Mouse (Mus musculus) telencephalon, adult 2 months (tissue): ENCODE measurements around the gene Tubg2.
"Not testable (repeated sequence)": the region's sequence is repeated elsewhere in the genome, so short reads cannot be mapped to it uniquely, and the experiment has no call there.

Source experiments
- DNase-seq: peaks from one replicate; pipeline ENCODE4 v3.0.0-alpha.2; 2011; ENCODE audit warnings: low read depth, low spot score

The Tubg2 gene

GRCm38 (mm10) chr11:101138536-101139181 lies 17.0 kb upstream of the Tubg2 start:
- no peak for DNase-seq

DNA sequence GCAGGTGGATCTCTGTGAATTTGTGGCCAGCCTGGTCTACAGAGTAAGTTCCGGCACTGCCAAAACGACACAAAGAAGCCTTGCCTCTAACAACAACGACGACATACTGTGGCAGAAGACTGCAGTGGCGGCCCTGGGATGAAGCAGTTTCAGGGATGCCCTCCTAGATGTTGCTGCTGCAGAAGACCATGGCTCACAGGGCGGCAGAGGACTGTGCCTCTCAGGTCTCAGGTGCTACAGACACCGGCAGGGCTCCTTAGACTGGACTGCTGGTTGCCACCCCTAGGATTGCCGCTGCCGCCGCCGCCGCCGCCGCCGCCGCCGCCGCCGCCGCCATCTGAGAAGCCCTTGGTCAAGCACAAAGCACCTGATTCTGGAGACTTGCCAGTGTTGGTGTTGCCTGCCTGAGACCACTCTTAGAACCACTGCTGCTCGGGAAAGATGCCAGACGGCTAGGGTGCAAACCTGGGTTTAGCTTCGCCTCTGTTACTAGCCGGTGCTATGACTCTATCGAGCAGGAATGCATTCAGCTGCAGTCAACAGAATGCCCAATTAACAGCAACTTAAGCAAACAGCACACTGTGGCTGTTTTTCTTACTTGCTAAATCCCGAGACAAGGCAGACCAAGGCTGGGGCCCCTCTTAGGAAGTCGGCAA lies 15.4 kb upstream of the Tubg2 start:
- DNase-seq, result no peak

DNA sequence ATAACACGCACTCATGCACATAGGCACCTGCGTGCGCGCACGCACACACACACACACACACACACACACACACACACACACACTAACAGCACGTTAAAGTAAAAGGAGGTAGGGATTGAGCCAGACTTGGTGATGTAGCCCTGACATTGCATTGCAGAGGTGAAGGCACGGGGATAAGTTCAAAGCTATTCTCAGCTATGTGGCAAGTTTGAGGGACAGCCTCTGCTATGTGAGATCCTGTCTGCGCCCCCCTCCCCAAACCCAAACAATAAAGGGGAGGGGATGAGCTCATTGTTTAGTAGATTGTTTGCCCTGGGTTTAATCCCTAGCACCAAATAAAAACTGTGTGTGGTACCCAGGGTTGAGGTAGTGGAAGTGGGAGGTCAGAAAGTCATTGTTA lies 14.6 kb upstream of the Tubg2 start:
- no peak for DNase-seq

- DNase-seq, result no peak
Measured at GRCm38 (mm10) chr11:101142215-101142967, 13.3 kb upstream of the Tubg2 start.

DNA sequence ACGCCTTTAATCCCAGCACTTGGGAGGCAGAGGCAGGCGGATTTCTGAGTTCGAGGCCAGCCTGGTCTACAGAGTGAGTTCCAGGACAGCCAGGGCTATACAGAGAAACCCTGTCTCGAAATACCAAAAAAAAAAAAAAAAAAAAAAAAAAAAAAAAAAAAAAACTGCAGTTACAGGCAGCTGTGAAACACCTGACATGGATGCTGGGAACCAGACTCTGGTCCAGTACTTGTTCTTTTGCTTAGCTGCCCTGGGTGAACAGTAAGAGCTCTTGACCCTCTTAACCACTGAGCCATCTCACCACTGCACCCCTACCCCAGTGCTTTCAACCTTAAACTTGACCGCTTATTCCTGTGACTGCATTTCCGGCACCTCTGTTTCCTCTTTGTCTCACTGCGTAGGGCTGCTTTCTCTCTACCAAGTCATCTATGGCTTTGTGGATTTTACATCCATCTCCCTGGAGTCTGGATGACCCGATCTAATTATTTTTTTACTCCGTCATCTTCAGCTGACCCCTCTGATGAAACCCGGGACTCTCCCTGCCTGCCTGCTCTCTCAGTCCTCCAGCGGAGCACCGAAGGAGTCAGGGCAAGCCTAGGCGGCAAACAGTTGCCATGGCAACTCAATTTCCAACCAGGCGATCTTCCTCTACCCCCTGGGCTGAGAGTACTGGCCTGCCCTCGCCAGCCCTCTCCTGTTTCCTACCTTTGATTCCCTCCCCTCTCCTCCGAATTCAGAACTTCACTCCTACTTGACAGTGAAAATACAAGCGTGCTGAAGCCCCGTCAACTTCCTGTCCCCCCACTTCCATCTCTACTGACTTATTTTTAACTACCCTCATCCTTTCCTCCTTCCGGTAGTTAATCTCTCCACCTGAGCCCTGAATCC lies 12.1 kb upstream of the Tubg2 start:
- DNase-seq, result no peak

- no peak for DNase-seq
Measured at GRCm38 (mm10) chr11:101146377-101146776, 9.3 kb upstream of the Tubg2 start.

DNA sequence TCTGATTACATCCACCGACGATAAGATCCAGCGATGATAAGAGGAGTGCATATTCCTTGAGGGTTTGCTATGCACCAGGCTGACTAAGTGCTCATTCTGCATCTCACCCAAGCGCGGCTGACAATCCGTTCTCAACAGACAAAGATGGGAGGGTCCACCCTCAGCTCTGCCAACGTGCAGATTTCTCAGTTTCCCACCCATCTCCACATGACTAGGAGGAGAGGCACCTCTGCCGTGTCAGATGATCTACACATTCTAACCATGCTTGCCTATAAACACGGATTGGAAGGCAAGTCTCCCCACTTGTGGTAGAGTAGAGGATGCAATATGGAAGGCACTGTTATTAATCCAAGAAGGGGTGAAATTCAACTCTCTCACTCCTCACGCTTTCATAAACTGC lies 7.0 kb upstream of the Tubg2 start:
- no peak for DNase-seq

DNA sequence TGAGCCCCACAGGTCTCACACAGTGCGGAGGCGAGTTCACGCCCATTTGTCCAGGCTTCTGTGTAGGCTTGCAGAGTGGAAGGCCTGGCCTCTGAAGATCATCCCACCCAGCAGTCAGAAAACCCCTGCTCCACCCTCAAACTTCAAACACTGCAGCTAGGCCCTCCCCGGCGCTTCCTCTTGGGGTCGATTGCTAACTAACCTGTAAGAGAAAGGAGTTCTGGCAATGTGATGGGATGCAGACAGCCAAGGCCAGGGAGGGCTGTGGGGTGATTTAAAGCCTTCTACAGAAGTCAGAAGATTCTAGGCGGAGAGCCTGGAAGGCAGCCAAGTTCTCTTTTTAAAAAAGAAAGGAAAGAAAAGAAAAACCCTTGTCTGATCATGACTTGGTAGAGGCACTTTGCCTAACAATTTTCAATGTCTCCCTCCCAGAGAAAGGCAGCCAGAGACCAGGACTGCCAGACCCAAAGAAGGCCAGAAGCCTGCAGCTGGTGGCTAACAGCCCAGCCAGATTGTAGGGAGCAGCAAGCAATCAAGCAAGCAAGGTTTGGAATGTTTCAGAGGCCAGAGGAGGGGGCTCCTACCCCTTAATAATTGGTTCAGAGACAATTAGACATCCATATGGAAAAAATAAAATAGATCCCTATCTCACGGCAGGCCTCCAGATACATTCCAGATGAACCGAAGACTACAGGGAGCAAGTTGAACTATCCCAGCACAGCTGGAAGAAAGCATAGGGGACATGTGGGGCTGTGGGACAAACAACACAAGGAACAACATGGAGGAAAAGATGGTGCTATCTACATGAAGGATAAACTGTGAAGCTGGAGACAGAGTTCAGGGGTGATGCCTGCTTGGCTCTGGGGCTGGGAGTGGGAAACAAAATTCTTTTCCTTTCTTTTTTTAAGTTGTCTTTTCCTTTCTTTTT lies 6.3 kb upstream of the Tubg2 start:
- DNase-seq, result no peak

- DNase-seq, result no peak
Measured at GRCm38 (mm10) chr11:101151063-101151462, 4.6 kb upstream of the Tubg2 start.

GRCm38 (mm10) chr11:101152825-101153224 lies 2.9 kb upstream of the Tubg2 start:
- DNase-seq, result no peak

DNA sequence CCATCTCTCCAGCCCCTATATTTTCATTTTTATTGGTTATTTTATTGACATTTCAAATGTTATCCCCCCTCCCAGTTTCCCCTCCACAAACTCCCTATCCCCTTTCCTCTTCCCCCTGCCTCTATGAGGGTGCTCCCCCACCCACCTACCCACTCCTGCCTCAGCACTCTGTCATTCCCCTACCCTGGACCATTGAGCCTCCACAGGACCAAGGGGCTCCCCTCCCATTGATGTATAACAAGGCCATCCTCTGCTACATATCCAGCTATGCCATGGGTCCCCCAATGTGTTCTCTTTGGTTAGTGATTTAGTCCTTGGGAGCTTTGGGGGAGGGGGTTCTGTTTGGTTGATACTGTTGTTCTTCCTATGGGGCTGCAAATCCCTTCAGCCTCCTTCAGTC lies 1.1 kb upstream of the Tubg2 start:
- DNase-seq, result no peak

GRCm38 (mm10) chr11:101155151-101155550 lies 556 bp upstream of the Tubg2 start:
- no peak for DNase-seq

DNA sequence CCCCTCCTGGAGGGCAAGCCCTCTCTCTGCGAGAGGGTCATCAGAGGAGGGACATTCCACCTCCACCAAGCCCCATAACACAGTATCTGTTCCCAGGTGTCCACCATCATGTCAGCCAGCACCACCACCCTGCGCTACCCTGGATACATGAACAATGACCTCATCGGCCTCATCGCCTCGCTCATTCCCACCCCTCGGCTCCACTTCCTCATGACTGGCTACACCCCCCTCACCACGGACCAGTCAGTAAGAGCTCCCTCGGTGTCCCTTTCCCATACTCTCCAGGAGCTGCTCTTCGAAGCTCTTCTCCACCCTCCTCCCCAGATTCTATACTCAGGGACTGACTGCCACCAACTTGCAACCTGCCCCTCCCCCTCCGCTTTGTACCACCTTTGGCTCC lies 4.4 kb downstream of the Tubg2 start:
- DNase-seq, result not testable (repeated sequence)

DNA sequence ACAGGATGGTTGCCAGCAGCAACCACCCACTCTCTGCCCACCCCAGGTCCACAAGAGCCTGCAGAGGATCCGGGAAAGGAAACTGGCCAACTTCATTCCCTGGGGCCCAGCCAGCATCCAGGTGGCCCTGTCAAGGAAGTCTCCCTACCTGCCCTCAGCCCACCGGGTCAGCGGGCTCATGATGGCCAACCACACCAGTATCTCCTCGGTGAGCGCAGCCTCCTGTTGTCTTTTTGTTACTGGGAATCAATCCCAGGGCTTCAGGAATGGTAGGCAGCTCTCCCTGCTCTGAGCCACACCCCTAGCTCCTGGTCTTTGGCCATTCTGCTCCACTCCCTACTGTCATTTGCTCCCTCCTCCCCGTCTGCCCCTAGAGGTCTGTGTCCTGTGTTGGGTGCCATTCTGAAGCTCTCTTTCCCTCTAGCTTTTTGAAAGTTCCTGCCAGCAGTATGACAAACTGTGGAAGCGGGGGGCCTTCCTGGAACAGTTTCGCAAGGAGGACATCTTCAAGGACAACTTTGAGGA lies 5.3 kb downstream of the Tubg2 start:
- not testable (repeated sequence) for DNase-seq

DNA sequence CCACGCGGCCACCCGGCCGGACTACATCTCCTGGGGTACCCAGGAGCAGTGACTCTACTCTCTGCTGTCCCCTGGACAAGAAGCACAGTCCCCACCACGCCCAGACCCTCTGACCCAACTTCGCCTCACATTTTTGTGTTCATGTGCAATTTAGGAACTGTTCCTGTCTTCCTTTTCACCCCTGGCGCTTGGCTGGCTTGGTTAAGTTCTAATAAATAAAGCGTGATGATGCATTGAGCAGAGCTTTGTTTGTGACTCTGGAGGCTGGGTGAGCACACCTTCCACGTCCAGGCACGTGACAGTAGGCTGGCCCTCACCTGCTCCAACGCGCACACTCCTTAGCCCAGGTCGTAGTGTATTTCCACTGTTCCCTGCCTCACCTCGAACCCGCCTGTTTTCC lies 5.8 kb downstream of the Tubg2 start:
- DNase-seq, result no peak

- no peak for DNase-seq
Measured at GRCm38 (mm10) chr11:101162301-101162700, 6.6 kb downstream of the Tubg2 start.

- DNase-seq, result no peak
Measured at GRCm38 (mm10) chr11:101162772-101163171, 7.1 kb downstream of the Tubg2 start.

GRCm38 (mm10) chr11:101163476-101164350 lies 8.0 kb downstream of the Tubg2 start:
- no peak for DNase-seq

DNA sequence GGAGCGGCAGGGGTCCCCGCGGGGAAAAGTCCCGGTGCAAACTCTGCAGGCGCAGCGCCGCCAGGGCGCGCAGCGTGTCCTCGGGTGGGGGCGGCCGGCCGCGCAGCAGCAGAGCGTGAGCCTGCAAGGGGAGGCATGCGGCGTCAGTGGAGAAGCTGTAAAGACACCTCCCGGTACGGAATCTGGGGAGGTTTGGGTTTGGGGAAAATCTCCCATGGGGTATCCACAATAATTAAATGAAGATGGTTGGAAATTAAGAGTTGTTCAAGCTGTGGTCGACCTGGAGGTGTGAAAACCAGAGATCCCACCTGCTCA lies 8.6 kb downstream of the Tubg2 start:
- no peak for DNase-seq
